Mouse (Mus musculus): ENCODE measurements around the gene Fgfrl1. TPM values are rescaled to one million over a fixed set of nuclear protein-coding genes. Genes with fewer than 3 reads are reported as not detected.

Fgfrl1 gene
- polyA plus RNA-seq, 1 experiment from 2014 or later = 32.7 TPM

GRCm38 (mm10) chr5:108701341-108702021, 9.3 kb downstream of the Fgfrl1 start:
- H3K4me1 ChIP-seq (ENCODE audit: control insufficient read depth, insufficient read depth, low read length) = peaks cover 48% of the 10 kb centered on the region
- H3K4me3 ChIP-seq (ENCODE audit: low read length) = no peak overlapping the region
- H3K27ac ChIP-seq (ENCODE audit: low read depth, low read length) = peak overlapping the region; percentile 78
- H3K9ac ChIP-seq (ENCODE audit: low read depth, low read length) = peak overlapping the region; percentile 12; the same call in 1 of the 2 replicates
- H3K36me3 ChIP-seq (ENCODE audit: control insufficient read depth, insufficient read depth, low read length) = peaks cover 24% of the 10 kb centered on the region
- 42% methylated on average over 10 of the region's 10 CpGs for WGBS
- H3K9me3 ChIP-seq (ENCODE audit: control insufficient read depth, low read length) = no peaks in the 10 kb centered on the region
- H3K27me3 ChIP-seq (ENCODE audit: control insufficient read depth, insufficient read depth, low read length) = no peaks in the 10 kb centered on the region
- peak overlapping the region; percentile 19 for H3K4me2 ChIP-seq (replicated peaks; ENCODE audit: low read depth, low read length)
- peak; percentile 56; the same call in 1 of the 2 replicates for ATAC-seq (ENCODE audit: low FRiP score, low TSS enrichment)

DNA sequence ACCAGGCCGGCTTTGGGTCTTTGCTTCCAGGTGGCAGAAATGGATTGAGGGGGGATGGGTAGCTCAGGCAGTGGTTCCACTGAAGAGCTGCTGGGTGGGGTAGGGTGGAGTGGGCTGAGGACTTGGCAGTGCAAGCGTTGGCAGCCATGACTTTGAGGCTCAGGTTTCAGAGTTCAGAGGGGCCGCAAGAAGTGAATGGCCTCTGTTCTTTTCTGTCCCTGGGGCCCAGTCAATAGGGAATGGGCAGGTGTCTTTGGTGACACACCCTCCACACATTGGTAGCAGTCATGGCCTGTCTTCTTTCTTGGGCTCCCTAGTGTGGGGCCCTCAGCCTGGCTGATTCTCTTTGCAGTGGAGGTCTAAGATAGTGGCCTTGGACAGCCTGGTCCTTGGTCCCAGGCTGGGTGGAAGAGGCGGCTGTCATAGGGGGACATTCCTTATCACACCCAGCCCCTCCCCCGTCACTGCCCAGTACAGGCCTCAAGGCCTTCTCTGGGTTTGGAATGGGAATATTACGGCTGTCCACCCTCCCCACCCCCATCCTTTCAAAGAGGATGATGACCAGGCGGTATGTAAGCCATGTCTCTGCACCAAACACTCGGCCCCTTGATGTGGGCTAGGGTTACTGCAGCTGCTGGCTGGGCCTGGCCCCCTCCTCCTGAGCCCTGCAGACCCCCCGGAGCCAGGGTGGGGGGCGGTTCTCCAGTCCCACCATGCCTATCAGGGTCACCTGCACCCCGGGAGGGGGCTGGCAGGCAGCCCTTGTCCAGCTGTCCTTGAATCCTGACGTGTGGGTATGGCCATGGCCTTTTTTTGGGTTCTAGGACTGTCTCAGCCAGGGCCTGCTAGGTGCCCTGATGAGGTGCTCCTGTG, 11.8 kb downstream of the Fgfrl1 start:
- no peak overlapping the region for H3K9ac ChIP-seq (ENCODE audit: low read depth, low read length)
- H3K4me2 ChIP-seq (replicated peaks; ENCODE audit: low read depth, low read length) = no peak overlapping the region
- no peak overlapping the region for H3K4me3 ChIP-seq (ENCODE audit: low read length)
- H3K9me3 ChIP-seq (ENCODE audit: control insufficient read depth, low read length) = no peaks in the 10 kb centered on the region
- H3K4me1 ChIP-seq (ENCODE audit: control insufficient read depth, insufficient read depth, low read length) = peaks cover 34% of the 10 kb centered on the region
- 0 out of 2 replicates have a peak, but pooled peaks have one; percentile 2 for ATAC-seq (ENCODE audit: low FRiP score, low TSS enrichment)
- H3K36me3 ChIP-seq (ENCODE audit: control insufficient read depth, insufficient read depth, low read length) = peaks cover 30% of the 10 kb centered on the region
- H3K27ac ChIP-seq (ENCODE audit: low read depth, low read length) = no peak overlapping the region
- H3K27me3 ChIP-seq (ENCODE audit: control insufficient read depth, insufficient read depth, low read length) = no peaks in the 10 kb centered on the region
- 56% methylated on average over 12 of the region's 12 CpGs for WGBS

DNA sequence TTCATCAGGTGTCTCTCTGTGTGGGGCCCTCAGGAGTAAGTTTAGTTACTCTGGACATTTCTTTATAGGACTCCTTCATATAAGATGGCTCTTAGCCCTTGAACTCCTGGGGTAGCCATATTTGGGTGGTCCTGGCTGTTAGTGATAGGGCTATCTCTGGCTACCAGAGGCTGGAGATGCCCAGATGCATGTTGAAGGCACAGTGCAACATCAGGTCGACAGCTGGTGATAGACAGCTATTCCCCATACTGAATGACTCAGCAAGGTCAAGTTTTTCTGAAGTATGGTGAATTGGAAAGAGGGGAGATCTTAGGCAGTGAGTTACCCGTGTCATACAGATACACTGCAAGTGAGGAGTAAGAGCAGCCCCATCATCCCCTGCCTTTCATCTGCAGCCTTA, 15.6 kb downstream of the Fgfrl1 start:
- peaks cover 7% of the 10 kb centered on the region; the same call in 1 of the 2 replicates for H3K4me1 ChIP-seq (ENCODE audit: control insufficient read depth, insufficient read depth, low read length)
- no peak for ATAC-seq (ENCODE audit: low FRiP score, low TSS enrichment)
- H3K27ac ChIP-seq (ENCODE audit: low read depth, low read length) = no peak overlapping the region
- no peak overlapping the region for H3K4me2 ChIP-seq (replicated peaks; ENCODE audit: low read depth, low read length)
- 78% methylated on average over 2 of the region's 2 CpGs for WGBS
- no peaks in the 10 kb centered on the region for H3K9me3 ChIP-seq (ENCODE audit: control insufficient read depth, low read length)
- no peak overlapping the region for H3K4me3 ChIP-seq (ENCODE audit: low read length)
- H3K27me3 ChIP-seq (ENCODE audit: control insufficient read depth, insufficient read depth, low read length) = no peaks in the 10 kb centered on the region
- no peak overlapping the region for H3K9ac ChIP-seq (ENCODE audit: low read depth, low read length)
- H3K36me3 ChIP-seq (ENCODE audit: control insufficient read depth, insufficient read depth, low read length) = peaks cover 30% of the 10 kb centered on the region

DNA sequence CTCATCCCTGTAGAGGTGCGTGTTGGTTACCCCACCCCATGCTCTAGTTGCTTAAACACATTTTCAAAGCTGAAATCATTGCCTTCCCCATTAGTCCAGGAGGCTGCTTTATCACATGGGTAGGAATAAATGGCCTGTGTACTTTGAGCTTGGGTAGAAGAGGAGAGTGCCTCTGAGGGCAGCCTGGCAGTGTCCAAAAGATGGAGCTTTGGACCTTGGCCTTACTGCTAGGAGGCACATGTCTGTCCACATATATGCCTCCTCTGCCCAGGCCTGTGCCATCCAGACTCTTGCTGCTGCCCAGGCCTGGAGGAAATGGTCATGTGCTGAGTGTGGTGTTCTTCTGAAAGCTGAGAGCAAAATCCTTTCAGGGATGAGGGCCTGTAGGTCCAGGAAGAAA, 16.2 kb downstream of the Fgfrl1 start:
- Histone ChIP-seq H3K9ac (ENCODE audit: low read depth, low read length) (no peak overlapping the region), H3K36me3 (ENCODE audit: control insufficient read depth, insufficient read depth, low read length) (peaks cover 26% of the 10 kb centered on the region), H3K4me3 (ENCODE audit: low read length) (no peak overlapping the region), H3K4me2 (replicated peaks; ENCODE audit: low read depth, low read length) (no peak overlapping the region), H3K4me1 (ENCODE audit: control insufficient read depth, insufficient read depth, low read length) (peaks cover 4% of the 10 kb centered on the region; the same call in 1 of the 2 replicates), H3K9me3 (ENCODE audit: control insufficient read depth, low read length) (no peaks in the 10 kb centered on the region), H3K27me3 (ENCODE audit: control insufficient read depth, insufficient read depth, low read length) (no peaks in the 10 kb centered on the region), H3K27ac (ENCODE audit: low read depth, low read length) (no peak overlapping the region)
- ATAC-seq (ENCODE audit: low FRiP score, low TSS enrichment) = no peak
- WGBS = 88% methylated on average over 1 of the region's 1 CpGs

DNA sequence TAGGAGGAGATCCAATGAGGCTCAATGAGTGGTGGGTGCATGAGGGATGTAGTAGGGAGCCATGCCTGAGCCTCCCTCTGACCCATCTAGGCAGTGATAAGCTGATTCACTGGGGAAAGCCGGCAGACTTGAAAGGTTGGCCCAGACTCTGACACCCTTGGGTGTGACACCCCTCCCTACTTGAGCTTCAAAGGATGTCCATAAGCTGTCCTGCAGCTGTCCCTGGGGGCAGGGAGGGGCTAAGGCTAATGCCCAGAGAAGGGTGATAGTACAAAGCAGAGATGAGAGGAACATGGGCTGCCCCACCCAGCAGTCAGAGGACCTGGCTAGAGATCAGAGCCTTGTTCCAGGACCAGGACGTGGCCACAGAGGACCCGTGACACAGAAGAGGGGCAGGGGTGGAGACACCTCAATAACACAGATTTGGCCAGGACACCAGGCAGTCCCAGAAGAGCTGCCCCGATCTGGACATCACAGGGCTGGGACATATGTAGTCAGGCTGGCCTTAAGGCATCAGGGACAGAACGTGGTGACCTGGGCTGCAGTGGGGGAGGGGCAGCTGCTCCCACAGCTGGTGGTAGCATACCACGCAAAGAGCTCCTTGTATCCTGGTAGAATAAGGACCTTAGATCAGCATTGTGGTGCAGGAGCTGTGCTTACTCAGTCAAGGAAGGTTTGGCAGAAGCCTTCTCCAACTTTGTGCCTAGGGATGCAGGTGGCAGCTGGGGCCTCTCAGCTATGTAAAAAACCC, 17.0 kb downstream of the Fgfrl1 start:
- H3K4me1 ChIP-seq (ENCODE audit: control insufficient read depth, insufficient read depth, low read length) = no peaks in the 10 kb centered on the region
- ATAC-seq (ENCODE audit: low FRiP score, low TSS enrichment) = no peak
- no peak overlapping the region for H3K4me3 ChIP-seq (ENCODE audit: low read length)
- H3K9ac ChIP-seq (ENCODE audit: low read depth, low read length) = no peak overlapping the region
- H3K36me3 ChIP-seq (ENCODE audit: control insufficient read depth, insufficient read depth, low read length) = peaks cover 26% of the 10 kb centered on the region
- no peak overlapping the region for H3K27ac ChIP-seq (ENCODE audit: low read depth, low read length)
- no peak overlapping the region for H3K4me2 ChIP-seq (replicated peaks; ENCODE audit: low read depth, low read length)
- WGBS = 53% methylated on average over 6 of the region's 6 CpGs
- no peaks in the 10 kb centered on the region for H3K9me3 ChIP-seq (ENCODE audit: control insufficient read depth, low read length)
- H3K27me3 ChIP-seq (ENCODE audit: control insufficient read depth, insufficient read depth, low read length) = no peaks in the 10 kb centered on the region

DNA sequence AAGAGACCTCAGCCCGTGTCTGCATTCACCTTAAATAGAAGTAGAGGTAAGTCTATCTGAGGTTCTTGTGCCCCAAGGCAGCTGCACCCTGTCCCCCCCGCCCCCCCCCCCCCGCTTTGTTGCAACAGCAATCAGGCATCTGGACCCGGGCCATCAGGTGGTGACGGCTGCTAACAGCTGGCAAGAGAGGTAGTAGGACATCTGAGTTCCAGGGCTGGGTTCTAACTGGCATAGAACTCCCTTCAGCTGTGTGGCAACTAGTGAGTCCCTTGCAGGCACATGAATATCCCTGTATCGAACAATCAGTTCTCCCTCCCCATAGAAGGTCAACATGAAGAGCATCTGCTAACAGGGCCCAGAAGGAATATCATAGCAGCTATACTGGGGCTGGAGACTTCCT, 19.8 kb downstream of the Fgfrl1 start:
- H3K27me3 ChIP-seq (ENCODE audit: control insufficient read depth, insufficient read depth, low read length) = no peaks in the 10 kb centered on the region
- no peak overlapping the region for H3K9ac ChIP-seq (ENCODE audit: low read depth, low read length)
- no peak overlapping the region for H3K4me2 ChIP-seq (replicated peaks; ENCODE audit: low read depth, low read length)
- ATAC-seq (ENCODE audit: low FRiP score, low TSS enrichment) = no peak
- H3K9me3 ChIP-seq (ENCODE audit: control insufficient read depth, low read length) = no peaks in the 10 kb centered on the region
- no peak overlapping the region for H3K4me3 ChIP-seq (ENCODE audit: low read length)
- H3K4me1 ChIP-seq (ENCODE audit: control insufficient read depth, insufficient read depth, low read length) = no peaks in the 10 kb centered on the region
- H3K27ac ChIP-seq (ENCODE audit: low read depth, low read length) = no peak overlapping the region
- WGBS = 74% methylated on average over 5 of the region's 6 CpGs
- peaks cover 4% of the 10 kb centered on the region; the same call in 1 of the 2 replicates for H3K36me3 ChIP-seq (ENCODE audit: control insufficient read depth, insufficient read depth, low read length)

GRCm38 (mm10) chr5:108713096-108713495, 20.9 kb downstream of the Fgfrl1 start:
- no peak overlapping the region for H3K9ac ChIP-seq (ENCODE audit: low read depth, low read length)
- H3K9me3 ChIP-seq (ENCODE audit: control insufficient read depth, low read length) = no peaks in the 10 kb centered on the region
- no peaks in the 10 kb centered on the region for H3K27me3 ChIP-seq (ENCODE audit: control insufficient read depth, insufficient read depth, low read length)
- H3K27ac ChIP-seq (ENCODE audit: low read depth, low read length) = no peak overlapping the region
- no peak overlapping the region for H3K4me2 ChIP-seq (replicated peaks; ENCODE audit: low read depth, low read length)
- WGBS = 89% methylated on average over 2 of the region's 2 CpGs
- H3K4me3 ChIP-seq (ENCODE audit: low read length) = no peak overlapping the region
- ATAC-seq (ENCODE audit: low FRiP score, low TSS enrichment) = no peak
- H3K36me3 ChIP-seq (ENCODE audit: control insufficient read depth, insufficient read depth, low read length) = peaks cover 2% of the 10 kb centered on the region; the same call in 1 of the 2 replicates
- H3K4me1 ChIP-seq (ENCODE audit: control insufficient read depth, insufficient read depth, low read length) = peaks cover 4% of the 10 kb centered on the region; the same call in 1 of the 2 replicates

DNA sequence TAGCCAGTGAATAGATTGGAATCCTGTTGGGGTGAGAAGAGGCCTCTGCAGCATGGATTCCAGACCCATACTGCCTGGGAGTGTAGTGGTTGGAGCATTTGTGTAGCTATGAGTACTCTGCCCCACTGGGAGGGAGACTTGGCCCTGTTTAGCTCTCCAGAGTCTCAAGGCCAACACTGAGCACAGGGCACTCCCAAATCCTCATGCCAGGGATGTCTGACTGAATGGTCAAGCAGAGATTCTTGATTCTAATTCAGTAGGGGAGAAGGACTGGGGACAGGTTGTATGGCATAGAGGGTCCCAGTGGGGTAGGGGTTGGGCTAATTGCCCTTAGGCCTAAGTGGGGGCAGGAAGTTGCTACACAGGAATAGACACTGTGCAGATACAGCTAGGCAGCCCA, 21.5 kb downstream of the Fgfrl1 start:
- no peak overlapping the region for H3K4me3 ChIP-seq (ENCODE audit: low read length)
- H3K9ac ChIP-seq (ENCODE audit: low read depth, low read length) = no peak overlapping the region
- peaks cover 4% of the 10 kb centered on the region; the same call in 1 of the 2 replicates for H3K4me1 ChIP-seq (ENCODE audit: control insufficient read depth, insufficient read depth, low read length)
- no peak overlapping the region for H3K4me2 ChIP-seq (replicated peaks; ENCODE audit: low read depth, low read length)
- no peaks in the 10 kb centered on the region for H3K27me3 ChIP-seq (ENCODE audit: control insufficient read depth, insufficient read depth, low read length)
- ATAC-seq (ENCODE audit: low FRiP score, low TSS enrichment) = no peak
- no peak overlapping the region for H3K27ac ChIP-seq (ENCODE audit: low read depth, low read length)
- H3K36me3 ChIP-seq (ENCODE audit: control insufficient read depth, insufficient read depth, low read length) = no peaks in the 10 kb centered on the region
- no peaks in the 10 kb centered on the region for H3K9me3 ChIP-seq (ENCODE audit: control insufficient read depth, low read length)
